26 mouse cellular contexts compared by ENCODE assay signal in the genomic region with DNA sequence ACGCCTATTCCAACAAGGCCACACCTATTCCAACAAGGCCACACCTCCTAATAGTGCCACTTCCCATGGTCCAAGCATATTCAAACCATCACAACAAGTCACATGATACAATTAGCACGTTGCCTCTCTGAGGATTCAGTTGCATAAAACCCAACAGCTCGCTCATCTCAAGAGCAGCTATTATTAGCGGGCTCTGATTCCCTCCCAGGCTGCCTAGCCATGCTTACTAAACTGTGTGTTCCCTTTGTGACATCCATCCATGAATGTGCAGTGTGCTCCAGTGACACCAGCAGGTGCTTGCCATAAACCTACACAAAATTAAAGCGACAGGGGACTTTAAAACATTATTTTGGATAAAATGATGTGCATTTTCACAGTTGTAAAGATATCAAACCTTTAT. TPM values are rescaled to one million over a fixed set of nuclear protein-coding genes. Genes with fewer than 3 reads are reported as not detected.
DNase-seq lines count a peak whose midpoint lies in the region; ATAC-seq lines count a peak whose summit lies in the region.
"Had no signal": no experiment of that assay in that cellular context is flagged by ENCODE, and none has a peak within 500 bp of the region (broad histone marks: within the 10 kb centered on the region; RNA-seq: fewer than 3 reads in every experiment).

No protein-coding gene starts in this region.

- WGBS in heart, embryonic 16.5 days, result 50% methylated on average over 5 of the region's 5 CpGs

- H3K9ac ChIP-seq in heart, embryonic 16.5 days (ENCODE audit: low read length), result no peak overlapping the region
- H3K9ac ChIP-seq: embryonic facial prominence, embryonic 12.5 days; embryonic facial prominence, embryonic 15.5 days; forebrain, embryonic 12.5 days; forebrain, embryonic 15.5 days; heart, embryonic 12.5 days; hindbrain, embryonic 12.5 days; hindbrain, embryonic 15.5 days had no signal

- H3K27me3 ChIP-seq in heart, embryonic 16.5 days (ENCODE audit: control insufficient read depth, insufficient read depth, low read length), result no peaks in the 10 kb centered on the region
- H3K27me3 ChIP-seq: embryonic facial prominence, embryonic 12.5 days; embryonic facial prominence, embryonic 15.5 days; forebrain, embryonic 12.5 days; forebrain, embryonic 15.5 days; heart, embryonic 12.5 days; hindbrain, embryonic 12.5 days; hindbrain, embryonic 15.5 days had no signal

- H3K9me3 ChIP-seq in heart, embryonic 16.5 days (replicated peaks; ENCODE audit: control insufficient read depth, low read length), result no peaks in the 10 kb centered on the region
- H3K9me3 ChIP-seq: embryonic facial prominence, embryonic 12.5 days; embryonic facial prominence, embryonic 15.5 days; forebrain, embryonic 12.5 days; forebrain, embryonic 15.5 days; G1E; heart, embryonic 12.5 days; hindbrain, embryonic 12.5 days; hindbrain, embryonic 15.5 days had no signal

- no peak for DNase-seq in heart, postnatal 36 days
- DNase-seq in R1 (ENCODE audit: low read depth, low spot score), result peak; percentile 28
- DNase-seq in brain, adult 2 months (ENCODE audit: low read depth, low spot score), result peak; percentile 51
- no peak for DNase-seq in retina, postnatal 1 day
- DNase-seq: adrenal gland, adult 8-10 months; adrenal gland, postnatal 25 days; cerebellum, adult 11 months; cerebellum, adult 2 months; cerebellum, adult 9-11 months; cerebellum, postnatal 25 days; gastrocnemius, postnatal 25 days; kidney, adult 11 months; kidney, adult 8-10 months had no signal

- H3K4me3 ChIP-seq in heart, embryonic 16.5 days (ENCODE audit: low read length), result no peak overlapping the region
- H3K4me3 ChIP-seq: embryonic facial prominence, embryonic 12.5 days; embryonic facial prominence, embryonic 15.5 days; erythroblast, embryonic 14.5 days; forebrain, embryonic 12.5 days; forebrain, embryonic 15.5 days; heart, embryonic 12.5 days; hindbrain, embryonic 12.5 days; hindbrain, embryonic 15.5 days had no signal

- H3K36me3 ChIP-seq in heart, embryonic 16.5 days (ENCODE audit: control insufficient read depth, insufficient read depth), result no peaks in the 10 kb centered on the region
- H3K36me3 ChIP-seq: embryonic facial prominence, embryonic 12.5 days; embryonic facial prominence, embryonic 15.5 days; forebrain, embryonic 12.5 days; forebrain, embryonic 15.5 days; G1E; heart, embryonic 12.5 days; hindbrain, embryonic 12.5 days; hindbrain, embryonic 15.5 days had no signal

- intact Hi-C loops in heart, postnatal 36 days (cut with DNase I), result no loop called here

- H3K4me2 ChIP-seq in heart, embryonic 16.5 days (ENCODE audit: low read depth, low read length), result no peak overlapping the region
- H3K4me2 ChIP-seq: embryonic facial prominence, embryonic 12.5 days; embryonic facial prominence, embryonic 15.5 days; forebrain, embryonic 12.5 days; forebrain, embryonic 15.5 days; heart, embryonic 12.5 days; hindbrain, embryonic 12.5 days; hindbrain, embryonic 15.5 days had no signal

- H3K4me1 ChIP-seq in heart, embryonic 16.5 days (ENCODE audit: control insufficient read depth, insufficient read depth, low read length), result peaks cover 3% of the 10 kb centered on the region
- H3K4me1 ChIP-seq: embryonic facial prominence, embryonic 12.5 days; embryonic facial prominence, embryonic 15.5 days; forebrain, embryonic 12.5 days; forebrain, embryonic 15.5 days; hindbrain, embryonic 12.5 days; hindbrain, embryonic 15.5 days had no signal

- ATAC-seq in heart, embryonic 16.5 days (replicated peaks; ENCODE audit: extremely low read depth, insufficient read depth, low FRiP score), result peak; percentile 45; the same call in 1 of the 2 replicates
- no peak for ATAC-seq in monocyte, adult 5-6 weeks (replicated peaks; ENCODE audit: insufficient number of reproducible peaks, low FRiP score, low TSS enrichment, poor library complexity, severe bottlenecking)
- ATAC-seq: activated CD4-positive, CD25-positive, alpha-beta regulatory T cell, adult 4 months; forebrain, embryonic 15.5 days; Patski had no signal

- H3K27ac ChIP-seq in heart, embryonic 16.5 days (ENCODE audit: low read length), result no peak overlapping the region
- H3K27ac ChIP-seq: embryonic facial prominence, embryonic 12.5 days; embryonic facial prominence, embryonic 15.5 days; forebrain, embryonic 12.5 days; forebrain, embryonic 15.5 days; hindbrain, embryonic 12.5 days; hindbrain, embryonic 15.5 days had no signal

RNA-seq across cellular contexts. Expression of a gene that starts 25.7 kb away (rescaled TPM):
- polyA plus RNA-seq in heart, embryonic 16.5 days (2015; fragmentation: Nextera tagmentation; extraction: Ambion mirVana), result 7.2 and 7.7 TPM in 2 replicates
- 10 to 100 TPM; 33.0 to 35.0 TPM for total RNA-seq in heart, postnatal 36 days (2021)
- total RNA-seq in monocyte, adult 5-6 weeks (2017), result 8.2 to 29.2 TPM (median 18.5 TPM) in 3 replicates

Comparison
In these comparisons a context has a peak if more than half of its experiments do, and no peak if none do; other contexts are left out.
1. DNase-seq: peak in R1 (single experiment) and brain, adult 2 months (single experiment); none in heart, postnatal 36 days (0 of 2) and retina, postnatal 1 day (single experiment).